Mouse (Mus musculus) bone marrow macrophage, adult 2 months (primary cell): ENCODE results near the gene Rpp21.

ENCODE experiments used
- CTCF ChIP-seq: IDR thresholded peaks from 2 replicates; pipeline ENCODE4 v1.5.1; 2012; ENCODE audit warnings: low read depth, mild to moderate bottlenecking, low read length, moderate library complexity
- POLR2A ChIP-seq: IDR thresholded peaks from 2 replicates; pipeline ENCODE4 v1.6.1; 2012; ENCODE audit warnings: mild to moderate bottlenecking, low read depth, low read length, borderline replicate concordance

DNA sequence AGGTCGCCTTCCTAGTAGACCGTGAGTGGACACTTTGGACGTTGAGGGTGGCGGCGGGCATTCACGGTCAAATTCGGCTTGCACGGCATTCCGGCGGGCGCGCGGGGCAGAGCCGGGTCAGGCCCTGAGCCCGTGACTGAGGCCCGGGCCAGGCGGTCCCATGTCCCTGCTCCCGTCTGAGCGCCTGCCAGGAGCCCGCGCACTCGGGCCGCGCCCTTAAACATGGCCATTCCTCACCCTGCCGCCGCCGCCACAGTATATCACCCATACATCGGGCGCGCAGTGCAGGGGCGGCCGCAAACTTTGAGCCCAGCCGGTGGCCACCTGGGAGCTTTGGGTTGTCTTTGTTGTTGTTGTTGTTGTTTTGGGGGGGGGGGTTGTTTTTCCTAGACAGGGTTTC is 9.0 kb downstream of the Rpp21 start:
- no peak for TF ChIP-seq POLR2A
- TF ChIP-seq CTCF, result no peak
